8 mouse cellular contexts compared by ENCODE assay signal in genomic region chr11:32454800-32455506, GRCm38 (mm10). TPM values are rescaled to one million over a fixed set of nuclear protein-coding genes. Genes with fewer than 3 reads are reported as not detected.
DNase-seq lines count a peak whose midpoint lies in the region; ATAC-seq and TF ChIP-seq lines count a peak whose summit lies in the region.

TSS of gene Ubtd2 (plus strand) at chr11:32455370.

- peak within 1 kb of the TSS; percentile 88 for H3K4me3 ChIP-seq in bone marrow macrophage, adult 2 months (ENCODE audit: insufficient read depth, low read length)
- H3K4me3 ChIP-seq in embryonic fibroblast, embryonic 13.5 days (ENCODE audit: insufficient read depth, low read length), result peak within 1 kb of the TSS; percentile 95
- H3K4me3 ChIP-seq in heart, embryonic 10.5 days, result peak within 1 kb of the TSS; percentile 86
- H3K4me3 ChIP-seq in kidney, embryonic 15.5 days (replicated peaks), result peak within 1 kb of the TSS; percentile 81

- H3K4me1 ChIP-seq in bone marrow macrophage, adult 2 months (ENCODE audit: control insufficient read depth, insufficient read depth, low read length), result peaks cover 8% of the 10 kb centered on the region; the same call in 1 of the 2 replicates
- H3K4me1 ChIP-seq in embryonic fibroblast, embryonic 13.5 days (ENCODE audit: control insufficient read depth, insufficient read depth, low read length), result peaks cover 4% of the 10 kb centered on the region
- peaks cover 9% of the 10 kb centered on the region; the same call in 1 of the 2 replicates for H3K4me1 ChIP-seq in heart, embryonic 10.5 days
- H3K4me1 ChIP-seq in kidney, embryonic 15.5 days, result peaks cover 13% of the 10 kb centered on the region

- DNase-seq in A20 (ENCODE audit: low read depth, low spot score) (peak; percentile 93), liver (peak; percentile 97)
- peak; percentile 97 for DNase-seq in heart, embryonic 10.5 days (ENCODE audit: low spot score)
- DNase-seq in spleen, postnatal 4 days (ENCODE audit: low spot score in 2 of 2), result peak; percentile 96 to 99

- no peaks in the 10 kb centered on the region for H3K36me3 ChIP-seq in heart, embryonic 10.5 days
- no peaks in the 10 kb centered on the region for H3K36me3 ChIP-seq in kidney, embryonic 15.5 days

- H3K9ac ChIP-seq in kidney, embryonic 15.5 days, result peak within 1 kb of the TSS; percentile 88

- TF ChIP-seq CTCF in bone marrow macrophage, adult 2 months (IDR thresholded peaks at IDR 0.05; ENCODE audit: low read depth, low read length), result no peak
- no peak for TF ChIP-seq CTCF in embryonic fibroblast, embryonic 13.5 days (IDR thresholded peaks at IDR 0.05; ENCODE audit: borderline replicate concordance, insufficient read depth, low read length)

- no peak for TF ChIP-seq POLR2A in bone marrow macrophage, adult 2 months (IDR thresholded peaks at IDR 0.05; ENCODE audit: borderline replicate concordance, low read depth, low read length)
- TF ChIP-seq POLR2A in embryonic fibroblast, embryonic 13.5 days (IDR thresholded peaks at IDR 0.05; ENCODE audit: low read depth, low read length), result peak; percentile 75

- peak; percentile 97 for ATAC-seq in kidney, embryonic 15.5 days (replicated peaks; ENCODE audit: low FRiP score)
- peak; percentile 87 for ATAC-seq in monocyte, adult 5-6 weeks (replicated peaks; ENCODE audit: insufficient number of reproducible peaks, low FRiP score, low TSS enrichment, poor library complexity, severe bottlenecking)

- under 1% methylated on average over 84 of the region's 86 CpGs for WGBS in heart, embryonic 10.5 days
- WGBS in kidney, embryonic 15.5 days, result under 1% methylated on average over 85 of the region's 86 CpGs

- H3K27me3 ChIP-seq in heart, embryonic 10.5 days (ENCODE audit: insufficient read depth, poor library complexity, severe bottlenecking), result no peaks in the 10 kb centered on the region
- H3K27me3 ChIP-seq in kidney, embryonic 15.5 days, result no peaks in the 10 kb centered on the region

- H3K27ac ChIP-seq in bone marrow macrophage, adult 2 months (ENCODE audit: insufficient read depth, low read depth, low read length), result peak within 1 kb of the TSS; percentile 26; the same call in 1 of the 2 replicates
- H3K27ac ChIP-seq in embryonic fibroblast, embryonic 13.5 days (ENCODE audit: insufficient read depth, low read length), result peak within 1 kb of the TSS; percentile 87
- H3K27ac ChIP-seq in heart, embryonic 10.5 days, result peak within 1 kb of the TSS; percentile 99
- peak within 1 kb of the TSS; percentile 98 for H3K27ac ChIP-seq in kidney, embryonic 15.5 days

- no peaks in the 10 kb centered on the region for H3K9me3 ChIP-seq in heart, embryonic 10.5 days
- no peaks in the 10 kb centered on the region for H3K9me3 ChIP-seq in kidney, embryonic 15.5 days (replicated peaks)

- peak within 1 kb of the TSS; percentile 93 for H3K4me2 ChIP-seq in kidney, embryonic 15.5 days

RNA-seq across cellular contexts. Expression of gene Ubtd2, which starts in this region (rescaled TPM):
- polyA plus RNA-seq in bone marrow macrophage, adult 2 months (2012; ENCODE audit: insufficient read depth, insufficient read length, missing spikeins), result 2.4 and 4.0 TPM in 2 replicates
- 37.1 and 47.0 TPM in 2 replicates for polyA plus RNA-seq in embryonic fibroblast, embryonic 13.5 days (2011; ENCODE audit: insufficient read length, low read depth, missing spikeins)
- 31.2 and 46.7 TPM in 2 replicates for polyA plus RNA-seq in heart, embryonic 10.5 days (2016; fragmentation: Nextera tagmentation; extraction: Ambion mirVana)
- polyA plus RNA-seq in kidney, embryonic 15.5 days (2015; fragmentation: Nextera tagmentation; extraction: Ambion mirVana), result 45.1 and 46.1 TPM in 2 replicates
- 1.4 to 4.3 TPM (median 2.6 TPM) in 3 replicates for total RNA-seq in monocyte, adult 5-6 weeks (2017)

Comparison
In these comparisons a context has a peak if more than half of its experiments do, and no peak if none do; other contexts are left out.
1. Peak in every context shown above with its lines: DNase-seq, ATAC-seq, H3K4me3 ChIP-seq and H3K27ac ChIP-seq.
2. H3K27ac ChIP-seq: peak in every context shown above with its lines; median percentile 99 in heart, embryonic 10.5 days; 98 in kidney, embryonic 15.5 days; 87 in embryonic fibroblast, embryonic 13.5 days; 26 in bone marrow macrophage, adult 2 months.